Mouse (Mus musculus): ENCODE measurements around the gene Spp2. TPM values are rescaled to one million over a fixed set of nuclear protein-coding genes. Genes with fewer than 3 reads are reported as not detected.

The Spp2 gene
- not detected for total RNA-seq (2021)

DNA sequence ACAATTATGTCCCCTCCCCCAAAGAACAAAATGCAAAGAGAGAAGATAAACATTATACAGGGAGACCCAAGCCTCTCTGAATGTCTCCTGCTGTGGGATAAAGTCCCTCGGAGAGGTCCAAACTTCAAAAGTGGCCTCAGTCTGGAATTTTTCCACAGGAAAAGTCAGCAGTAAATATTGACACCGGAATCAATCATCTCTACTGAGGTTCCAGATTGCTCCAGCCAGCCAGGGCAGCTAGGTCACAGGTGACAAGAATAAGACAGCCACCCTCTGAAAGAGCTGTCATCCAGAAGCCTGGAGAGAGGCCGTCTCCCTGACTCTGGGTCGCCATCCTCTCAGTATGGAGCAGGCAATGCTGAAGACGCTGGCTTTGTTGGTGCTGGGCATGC is at the start of gene Spp2:
Gene Spp2 (plus strand): TSS at position 155 of the 392 bp plus-strand sequence.
- intact Hi-C loops (cut with DNase I), result no loop called here
- no peak for DNase-seq (ENCODE audit: low spot score in 2 of 2)

- intact Hi-C loops (cut with DNase I), result loop anchor here (2.0 to 5.0 kb wide), 3 partner anchors 350 to 850 kb away; no protein-coding TSS in a partner anchor
- DNase-seq (ENCODE audit: low spot score in 2 of 2), result peak; percentile 76 to 85
Measured at GRCm38 (mm10) chr1:88357458-88358090, 49.2 kb upstream of the Spp2 start.

GRCm38 (mm10) chr1:88358102-88358654 is 48.6 kb upstream of the Spp2 start:
- intact Hi-C loops (cut with DNase I), result loop anchor here (5.0 kb wide), 2 partner anchors 349 to 849 kb away; no protein-coding TSS in a partner anchor
- DNase-seq (ENCODE audit: low spot score in 2 of 2), result no peak

DNA sequence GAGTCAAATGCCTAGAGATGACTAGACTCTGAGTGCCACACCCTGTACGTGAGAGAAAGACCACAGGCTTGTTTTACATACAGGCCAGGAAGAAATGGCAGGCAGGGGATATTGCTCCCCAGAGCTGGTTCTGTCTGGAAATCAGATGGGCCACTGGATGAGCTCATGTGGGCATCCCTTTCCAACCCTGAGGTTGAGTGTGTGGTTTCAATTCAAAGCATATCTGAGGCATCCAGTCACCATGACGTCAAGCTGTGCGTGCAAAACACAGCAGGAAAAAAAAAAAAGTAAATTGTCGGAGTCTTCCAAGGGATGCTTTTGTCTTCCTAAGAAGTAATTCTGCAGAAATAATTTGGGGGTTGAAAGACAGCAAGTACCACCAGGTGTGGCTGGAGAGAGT is 45.7 kb upstream of the Spp2 start:
- no peak for DNase-seq (ENCODE audit: low spot score in 2 of 2)
- intact Hi-C loops (cut with DNase I), result no loop called here

GRCm38 (mm10) chr1:88366881-88367644 is 39.7 kb upstream of the Spp2 start:
- intact Hi-C loops (cut with DNase I), result no loop called here
- no peak for DNase-seq (ENCODE audit: low spot score in 2 of 2)

DNA sequence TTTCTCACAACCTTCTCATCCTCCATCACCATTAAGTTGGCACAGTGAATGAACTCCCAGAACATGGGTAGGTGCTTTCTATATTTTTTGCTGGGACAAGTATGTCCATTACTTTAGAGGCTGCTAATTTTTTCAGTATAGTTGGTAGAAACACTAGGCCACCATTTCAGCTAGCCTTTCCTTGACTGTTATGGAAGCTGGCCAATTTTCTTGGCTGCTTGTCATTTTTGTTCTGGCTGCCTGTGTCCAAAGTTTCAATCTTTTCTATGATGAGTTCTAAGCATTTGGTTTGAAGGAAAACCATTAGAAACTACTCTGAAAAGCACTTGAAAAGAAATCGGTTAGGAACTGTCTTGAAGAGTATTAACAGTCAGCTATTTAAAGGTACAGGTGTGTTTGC is 28.3 kb upstream of the Spp2 start:
- intact Hi-C loops (cut with DNase I), result no loop called here
- DNase-seq (ENCODE audit: low spot score in 2 of 2), result no peak

DNA sequence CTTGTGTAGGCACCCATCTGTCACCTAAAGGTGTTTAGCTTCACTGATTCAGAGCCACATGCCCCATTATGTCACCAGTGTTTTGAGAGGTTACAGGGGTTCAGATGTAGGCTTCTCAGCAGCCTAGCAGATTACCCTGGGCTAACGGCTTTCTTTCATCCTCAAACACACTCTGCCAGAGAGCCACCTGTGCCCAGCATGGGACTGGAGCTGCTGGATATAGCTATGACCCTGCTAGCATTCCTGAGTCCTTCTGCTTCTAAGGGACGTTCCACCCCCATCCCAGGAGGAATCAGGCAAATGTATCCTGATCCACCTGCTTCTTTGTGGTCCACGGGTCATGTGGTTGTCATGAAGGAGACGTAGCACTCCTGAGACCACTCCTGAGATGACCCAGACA is 15.1 kb upstream of the Spp2 start:
- intact Hi-C loops (cut with DNase I), result no loop called here
- no peak for DNase-seq (ENCODE audit: low spot score in 2 of 2)

GRCm38 (mm10) chr1:88393321-88393720 is 13.4 kb upstream of the Spp2 start:
- no peak for DNase-seq (ENCODE audit: low spot score in 2 of 2)
- intact Hi-C loops (cut with DNase I), result no loop called here

DNA sequence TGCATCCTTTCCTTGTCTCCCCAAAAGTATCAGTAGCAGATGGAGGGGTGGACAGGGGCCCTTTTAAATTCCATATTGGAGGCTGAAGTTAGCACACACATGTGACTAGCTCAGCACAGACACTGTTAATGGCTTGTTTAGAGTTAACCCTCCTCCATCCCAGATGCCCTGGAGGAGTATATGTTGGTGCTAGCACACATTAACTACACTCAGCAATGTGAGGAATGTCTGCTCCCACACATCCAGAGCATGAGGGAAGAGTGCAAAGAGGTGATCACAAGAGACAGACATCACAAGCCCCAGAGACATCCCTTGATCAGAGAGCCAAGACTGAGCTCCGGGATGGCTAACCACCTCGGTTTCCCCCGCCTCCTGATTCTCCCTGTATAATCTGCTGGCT is 3.4 kb upstream of the Spp2 start:
- intact Hi-C loops (cut with DNase I), result no loop called here
- DNase-seq (ENCODE audit: low spot score in 2 of 2), result peak; percentile 4 to 46

DNA sequence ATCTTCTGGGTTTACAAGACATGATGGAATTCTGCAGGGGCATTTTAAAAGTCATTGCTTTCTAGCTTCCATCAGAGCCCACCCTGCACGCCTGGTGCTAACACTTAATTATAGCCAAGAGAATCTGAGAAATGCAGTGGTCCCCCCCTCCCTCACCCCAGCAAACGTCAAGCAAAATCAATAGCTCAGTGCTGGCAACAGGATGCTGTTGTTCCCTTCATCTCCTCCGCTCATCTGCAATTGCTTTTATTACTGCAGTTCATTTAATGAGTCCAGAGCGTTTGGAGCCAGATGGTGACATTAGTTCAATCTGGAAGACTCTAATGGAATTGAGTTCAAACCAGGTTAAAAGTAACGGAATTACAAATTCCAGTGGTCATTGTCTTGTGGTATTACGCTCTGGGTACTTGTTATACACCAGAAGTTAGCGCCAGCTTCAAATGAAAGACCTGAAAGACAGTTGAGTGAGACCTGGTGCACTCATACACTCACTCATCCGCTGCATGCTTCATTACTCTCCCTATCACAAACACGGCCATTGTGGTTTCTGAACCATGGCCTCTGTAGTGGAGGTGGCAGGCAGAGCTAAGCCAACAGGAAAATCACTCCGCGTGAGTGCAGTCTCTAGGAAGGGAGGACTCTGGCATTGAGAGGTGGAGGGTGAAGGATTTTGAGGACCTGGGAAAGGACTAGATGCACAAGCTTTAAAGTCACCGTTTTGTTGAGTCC is 519 bp upstream of the Spp2 start:
- intact Hi-C loops (cut with DNase I), result no loop called here
- DNase-seq (ENCODE audit: low spot score in 2 of 2), result no peak

DNA sequence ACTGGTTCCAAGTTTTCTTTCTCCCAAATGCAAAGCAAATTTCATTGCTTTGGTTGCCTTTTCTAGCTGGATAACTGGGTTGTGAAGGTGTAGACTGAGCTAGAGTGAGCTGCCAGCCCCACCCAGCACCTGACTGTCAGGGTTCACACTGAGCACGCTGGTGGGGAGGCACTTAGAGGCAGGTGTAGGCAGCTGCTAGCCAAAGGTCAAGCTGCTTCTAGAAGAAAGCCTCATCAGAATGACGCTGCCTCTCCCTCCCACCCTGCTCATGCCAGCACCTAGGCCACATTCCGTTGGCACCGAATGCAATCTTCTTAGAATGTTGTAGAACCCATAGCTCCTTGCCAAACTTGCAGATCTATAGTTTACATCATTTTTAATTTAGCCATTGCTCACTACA is 1.6 kb downstream of the Spp2 start:
- DNase-seq (ENCODE audit: low spot score in 2 of 2), result no peak
- intact Hi-C loops (cut with DNase I), result no loop called here

DNA sequence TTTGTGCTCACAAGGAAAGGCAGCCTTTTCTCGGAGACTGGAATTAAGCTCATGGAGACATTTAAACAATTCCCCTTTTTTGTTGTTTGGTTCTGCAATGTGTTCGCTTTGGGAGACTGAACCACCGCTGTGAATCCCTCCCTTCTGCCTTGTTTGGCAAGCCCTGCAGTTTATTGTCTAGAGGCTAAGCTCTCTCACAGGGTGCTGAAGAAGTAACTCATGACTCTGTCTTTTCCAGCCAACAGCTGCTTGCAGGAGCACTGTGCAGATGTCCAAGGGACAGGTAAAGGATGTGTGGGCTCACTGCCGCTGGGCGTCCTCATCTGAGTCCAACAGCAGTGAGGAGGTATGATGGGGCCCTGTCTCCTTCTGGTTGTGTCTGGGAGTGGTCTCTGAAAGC is 5.3 kb downstream of the Spp2 start:
- intact Hi-C loops (cut with DNase I), result no loop called here
- DNase-seq (ENCODE audit: low spot score in 2 of 2), result no peak

DNA sequence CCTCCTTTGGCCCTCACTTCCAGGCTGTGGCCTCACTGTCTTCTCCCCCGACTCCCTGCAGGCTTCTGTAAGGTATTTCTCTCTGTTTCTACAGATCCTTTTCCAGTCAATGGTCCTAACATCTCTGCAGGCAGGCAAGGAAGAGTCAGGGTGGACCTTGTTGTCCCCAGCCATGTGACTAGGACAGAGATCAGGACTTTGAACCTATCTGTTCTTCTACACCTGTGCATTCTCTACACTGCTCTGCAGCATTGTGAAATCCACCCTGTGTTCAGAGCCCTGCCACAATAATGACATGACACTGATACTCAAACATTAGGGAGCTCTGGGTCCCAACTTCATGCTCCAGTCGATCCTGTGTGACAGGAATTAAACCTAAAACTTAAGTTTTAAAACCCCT is 12.2 kb downstream of the Spp2 start:
- no peak for DNase-seq (ENCODE audit: low spot score in 2 of 2)
- intact Hi-C loops (cut with DNase I), result no loop called here

DNA sequence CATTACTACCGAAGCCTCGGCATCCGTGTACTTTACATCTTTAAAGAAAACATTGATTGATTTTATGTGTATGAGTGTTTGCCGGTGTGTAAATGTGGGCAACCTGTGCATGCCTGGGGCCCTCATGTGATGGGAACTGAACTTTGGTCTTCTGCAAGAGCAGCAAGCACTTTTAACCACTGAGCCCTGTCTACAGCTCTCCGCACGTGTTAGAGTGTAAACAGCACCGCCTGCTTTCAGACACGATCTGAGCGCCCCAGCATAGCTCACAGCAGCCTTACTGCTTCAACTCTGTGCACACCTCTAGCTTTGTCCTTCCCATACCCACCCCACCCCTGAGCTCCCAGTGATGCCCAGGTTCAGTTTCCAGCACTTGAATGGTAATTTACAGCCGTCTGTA is 15.3 kb downstream of the Spp2 start:
- no peak for DNase-seq (ENCODE audit: low spot score in 2 of 2)
- intact Hi-C loops (cut with DNase I), result loop anchor here (5.0 kb wide), 1 partner anchor 770 kb away; no protein-coding TSS in a partner anchor

GRCm38 (mm10) chr1:88422846-88423395 is 16.2 kb downstream of the Spp2 start:
- intact Hi-C loops (cut with DNase I), result loop anchor here (5.0 kb wide), 1 partner anchor 769 kb away; no protein-coding TSS in a partner anchor
- peak in 1 of 2 experiments; percentile 10 for DNase-seq (ENCODE audit: low spot score in 2 of 2)

DNA sequence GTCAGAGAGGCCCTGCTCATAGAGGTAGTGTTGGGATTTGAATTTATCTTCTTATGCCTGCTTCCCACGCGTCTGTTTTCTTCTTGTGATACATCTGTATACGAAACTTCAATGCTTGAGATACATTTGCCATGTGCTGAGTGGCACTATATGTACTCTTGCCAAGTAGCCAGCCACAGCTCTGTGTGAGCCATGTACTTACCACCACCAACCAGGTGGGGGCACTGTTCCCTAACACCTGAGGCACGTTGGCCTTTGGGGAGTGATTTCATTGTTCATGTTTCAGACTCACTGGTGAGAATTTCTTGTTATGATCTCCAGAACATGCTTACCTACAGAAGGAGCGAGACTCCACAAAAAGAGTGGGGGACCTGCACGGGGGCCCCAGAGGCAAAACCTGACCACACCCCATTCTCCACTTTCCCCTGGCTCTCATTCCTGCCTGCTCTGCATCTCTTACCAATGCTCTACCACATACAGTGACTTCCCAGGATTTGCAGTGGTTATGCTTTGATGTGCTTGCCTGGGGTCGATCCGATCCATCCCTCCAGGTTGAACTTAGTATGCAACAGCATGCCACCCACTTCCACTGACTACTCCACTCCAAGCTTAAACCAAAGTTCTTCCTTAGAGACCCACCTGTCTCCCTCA is 18.0 kb downstream of the Spp2 start:
- peak; percentile 74 to 85 for DNase-seq (ENCODE audit: low spot score in 2 of 2)
- intact Hi-C loops (cut with DNase I), result loop anchor here (1.0 to 5.0 kb wide), 3 partner anchors 281 to 768 kb away; no protein-coding TSS in a partner anchor

DNA sequence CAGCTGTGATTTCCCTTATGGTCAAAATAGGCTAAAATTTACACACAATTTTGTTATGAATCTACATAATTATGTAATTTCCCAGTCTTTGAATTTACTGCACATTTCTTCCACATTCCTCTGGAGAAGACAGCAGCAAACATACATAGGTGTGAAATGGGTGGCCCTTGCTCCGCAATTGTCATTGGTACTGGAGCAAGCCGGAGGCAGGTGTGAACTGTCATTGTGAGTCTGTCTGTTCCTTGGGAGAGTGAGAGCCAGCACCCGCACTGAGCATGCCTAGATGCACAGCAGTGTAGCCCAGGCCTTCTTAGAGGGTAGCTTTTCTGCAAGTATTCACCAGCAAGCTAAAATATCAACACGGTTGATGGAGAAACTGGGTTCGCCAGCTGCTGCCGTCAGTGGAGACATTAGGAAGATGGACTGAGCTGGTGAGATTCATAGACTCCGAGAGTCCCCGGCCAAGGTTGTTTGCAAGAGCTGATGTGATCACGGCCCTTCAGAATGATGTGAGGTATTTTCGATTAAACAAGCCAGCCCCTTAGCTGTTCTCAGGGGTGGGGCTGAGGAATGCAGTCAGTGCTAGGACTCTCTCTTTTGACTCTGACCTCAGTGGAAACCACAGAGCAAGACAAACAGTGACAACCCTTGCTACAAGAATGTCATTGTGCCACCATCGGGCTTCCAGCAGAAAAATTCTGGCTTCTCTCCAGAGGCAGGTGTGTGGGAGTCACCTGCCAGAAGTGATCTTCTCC is 21.4 kb downstream of the Spp2 start:
- intact Hi-C loops (cut with DNase I), result no loop called here
- DNase-seq (ENCODE audit: low spot score in 2 of 2), result peak; percentile 17 to 59

DNA sequence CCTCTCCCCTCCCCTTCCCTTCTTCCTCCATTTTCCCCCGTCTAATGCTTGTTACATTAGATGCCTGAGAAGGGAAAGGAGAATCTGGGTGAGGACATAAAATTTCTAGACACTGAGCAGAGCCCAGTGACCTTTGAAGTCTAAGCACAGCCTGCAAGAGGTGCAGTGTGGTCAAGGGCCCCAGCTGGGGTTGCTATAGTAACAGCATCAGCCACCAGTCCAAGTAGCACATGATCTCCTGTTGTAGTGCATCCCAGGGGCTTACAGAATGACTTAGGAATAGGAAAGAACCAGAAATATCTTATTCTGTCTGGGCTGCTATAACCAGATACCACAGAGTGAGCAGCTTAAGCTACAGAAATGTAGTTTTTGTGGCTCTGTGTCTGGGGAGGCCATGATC is 22.7 kb downstream of the Spp2 start:
- intact Hi-C loops (cut with DNase I), result no loop called here
- DNase-seq (ENCODE audit: low spot score in 2 of 2), result no peak

- no peak for DNase-seq (ENCODE audit: low spot score in 2 of 2)
- intact Hi-C loops (cut with DNase I), result no loop called here
Measured at GRCm38 (mm10) chr1:88431262-88431661, 24.5 kb downstream of the Spp2 start.

Data from left cerebral cortex, postnatal 25 days (tissue).